8 mouse cellular contexts compared by ENCODE assay signal in genomic region chrX:60178744-60179458, GRCm38 (mm10). TPM values are rescaled to one million over a fixed set of nuclear protein-coding genes. Genes with fewer than 3 reads are reported as not detected.
DNase-seq lines count a peak whose midpoint lies in the region; ATAC-seq and TF ChIP-seq lines count a peak whose summit lies in the region.

Gene Mcf2 (minus strand): TSS chrX:60179089.

- H3K27ac ChIP-seq in kidney, embryonic 16.5 days (ENCODE audit: low read length) = no peak within 1 kb of the TSS
- H3K27ac ChIP-seq in bone marrow macrophage, adult 2 months (ENCODE audit: insufficient read depth, low read depth, low read length) = no peak within 1 kb of the TSS
- H3K27ac ChIP-seq in heart, embryonic 10.5 days = no peak within 1 kb of the TSS
- no peak within 1 kb of the TSS for H3K27ac ChIP-seq in limb, embryonic 13.5 days

- 25% methylated on average over 28 of the region's 28 CpGs for WGBS in kidney, embryonic 16.5 days
- 13% methylated on average over 28 of the region's 28 CpGs for WGBS in heart, embryonic 10.5 days
- WGBS in limb, embryonic 13.5 days = 12% methylated on average over 28 of the region's 28 CpGs

- H3K9ac ChIP-seq in kidney, embryonic 16.5 days (replicated peaks; ENCODE audit: low read length) = peak within 1 kb of the TSS; percentile 16; the same call in 1 of the 2 replicates
- H3K9ac ChIP-seq in limb, embryonic 13.5 days = peak within 1 kb of the TSS; percentile 25; the same call in 1 of the 2 replicates

- DNase-seq in kidney, postnatal 14 days = no peak
- peak; percentile 73 for DNase-seq in heart, embryonic 10.5 days (ENCODE audit: low spot score)
- DNase-seq in ovary, adult 18-20 months (ENCODE audit: low spot score) = peak; percentile 9
- no peak for DNase-seq in layer of hippocampus, adult 9-11 months
- DNase-seq in kidney, adult 9 months = no peak

- TF ChIP-seq POLR2A in bone marrow macrophage, adult 2 months (IDR thresholded peaks at IDR 0.05; ENCODE audit: borderline replicate concordance, low read depth, low read length) = no peak

- peaks cover 15% of the 10 kb centered on the region for H3K27me3 ChIP-seq in kidney, embryonic 16.5 days (ENCODE audit: insufficient read depth, low read length)
- peaks cover 21% of the 10 kb centered on the region; the same call in 1 of the 2 replicates for H3K27me3 ChIP-seq in heart, embryonic 10.5 days (ENCODE audit: insufficient read depth, poor library complexity, severe bottlenecking)
- peaks cover 28% of the 10 kb centered on the region; the same call in 1 of the 2 replicates for H3K27me3 ChIP-seq in limb, embryonic 13.5 days

- H3K4me3 ChIP-seq in kidney, embryonic 16.5 days (ENCODE audit: low read length) = peak within 1 kb of the TSS; percentile 38
- peak within 1 kb of the TSS; percentile 36 for H3K4me3 ChIP-seq in bone marrow macrophage, adult 2 months (ENCODE audit: insufficient read depth, low read length)
- H3K4me3 ChIP-seq in heart, embryonic 10.5 days = peak within 1 kb of the TSS; percentile 55
- peak within 1 kb of the TSS; percentile 41 for H3K4me3 ChIP-seq in limb, embryonic 13.5 days

- peak; percentile 82 for ATAC-seq in kidney, embryonic 16.5 days (ENCODE audit: low FRiP score, low TSS enrichment)
- ATAC-seq in limb, embryonic 13.5 days (ENCODE audit: low FRiP score, low read depth) = peak; percentile 44

- no peaks in the 10 kb centered on the region for H3K4me1 ChIP-seq in kidney, embryonic 16.5 days (ENCODE audit: insufficient read depth, low read length)
- no peaks in the 10 kb centered on the region for H3K4me1 ChIP-seq in bone marrow macrophage, adult 2 months (ENCODE audit: control insufficient read depth, insufficient read depth, low read length)
- H3K4me1 ChIP-seq in heart, embryonic 10.5 days = no peaks in the 10 kb centered on the region
- no peaks in the 10 kb centered on the region for H3K4me1 ChIP-seq in limb, embryonic 13.5 days

- peak within 1 kb of the TSS; percentile 65 for H3K4me2 ChIP-seq in kidney, embryonic 16.5 days (replicated peaks; ENCODE audit: low read depth, low read length)
- peak within 1 kb of the TSS; percentile 70 for H3K4me2 ChIP-seq in limb, embryonic 13.5 days (replicated peaks)

- no peaks in the 10 kb centered on the region for H3K9me3 ChIP-seq in kidney, embryonic 16.5 days (ENCODE audit: low read length)
- no peaks in the 10 kb centered on the region for H3K9me3 ChIP-seq in heart, embryonic 10.5 days
- H3K9me3 ChIP-seq in limb, embryonic 13.5 days = no peaks in the 10 kb centered on the region

- H3K36me3 ChIP-seq in kidney, embryonic 16.5 days (ENCODE audit: insufficient read depth, low read length) = no peaks in the 10 kb centered on the region
- no peaks in the 10 kb centered on the region for H3K36me3 ChIP-seq in heart, embryonic 10.5 days
- no peaks in the 10 kb centered on the region for H3K36me3 ChIP-seq in limb, embryonic 13.5 days

- no peak for TF ChIP-seq CTCF in bone marrow macrophage, adult 2 months (IDR thresholded peaks at IDR 0.05; ENCODE audit: low read depth, low read length)

RNA-seq across cellular contexts. Expression of gene Mcf2, which starts in this region (rescaled TPM):
- polyA plus RNA-seq in kidney, embryonic 16.5 days (2015; fragmentation: Nextera tagmentation; extraction: Ambion mirVana) = 1.3 and 1.5 TPM in 2 replicates
- not detected in 2 replicates for polyA plus RNA-seq in bone marrow macrophage, adult 2 months (2012; ENCODE audit: insufficient read depth, insufficient read length, missing spikeins)
- 0.04 and 0.14 TPM in 2 replicates for polyA plus RNA-seq in heart, embryonic 10.5 days (2016; fragmentation: Nextera tagmentation; extraction: Ambion mirVana)
- 0.55 TPM in 2 replicates for polyA plus RNA-seq in limb, embryonic 13.5 days (2015; fragmentation: Nextera tagmentation; extraction: Ambion mirVana)

Comparison
In these comparisons a context has a peak if more than half of its experiments do, and no peak if none do; other contexts are left out.
1. Peak in DNase-seq and H3K4me3 ChIP-seq in heart, embryonic 10.5 days; RNA of the gene not detected or under 1 TPM.
2. Peak in ATAC-seq, H3K4me3 ChIP-seq, H3K9ac ChIP-seq and H3K4me2 ChIP-seq in limb, embryonic 13.5 days; RNA of the gene not detected or under 1 TPM.